Comparison of ENCODE assay signal across 12 mouse cellular contexts in the genomic region with DNA sequence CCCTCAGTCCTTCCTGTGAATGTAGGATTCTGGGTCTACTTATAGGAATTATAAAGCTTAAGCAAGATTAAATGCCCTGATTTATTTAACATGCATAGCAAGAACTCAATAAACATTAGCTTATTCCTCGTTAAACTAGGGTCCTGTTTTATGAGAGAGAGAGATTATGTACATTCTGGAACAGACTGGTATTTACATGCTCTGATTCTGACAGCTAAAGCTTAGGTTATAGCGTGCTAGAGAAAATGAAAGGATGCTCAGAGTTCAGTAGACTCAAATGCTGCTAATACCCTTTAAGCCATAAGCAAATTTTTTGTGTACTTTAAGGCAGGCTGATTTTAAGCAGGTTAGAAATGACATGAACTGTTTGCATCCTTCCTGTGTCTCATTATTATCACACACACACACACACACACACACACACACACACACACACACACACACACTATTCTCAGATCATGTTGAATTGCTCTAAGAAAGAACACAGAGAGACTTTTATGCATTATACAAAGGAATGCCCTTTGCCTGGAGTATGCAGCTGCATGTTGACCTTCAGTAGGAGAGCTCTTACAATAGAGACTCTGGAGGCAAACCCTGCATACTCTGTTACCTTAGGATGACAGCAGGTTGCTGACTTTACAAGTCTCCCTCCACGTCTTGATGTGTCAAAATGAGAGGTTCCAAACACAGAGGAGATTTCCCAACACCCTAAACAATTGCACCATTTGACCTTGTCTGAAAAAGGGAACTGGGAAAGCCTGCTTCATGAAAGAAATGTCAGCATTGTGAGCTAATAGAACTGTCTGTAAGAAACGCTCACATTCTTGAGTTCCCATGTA.
DNase-seq lines count a peak whose midpoint lies in the region; ATAC-seq lines count a peak whose summit lies in the region.
"Had no signal": no experiment of that assay in that cellular context is flagged by ENCODE, and none has a peak within 500 bp of the region (broad histone marks: within the 10 kb centered on the region; RNA-seq: fewer than 3 reads in every experiment).

No protein-coding gene starts in this region.

- no peaks in the 10 kb centered on the region for H3K9me3 ChIP-seq in liver, embryonic 16.5 days (replicated peaks; ENCODE audit: control insufficient read depth, low read length)
- no peaks in the 10 kb centered on the region for H3K9me3 ChIP-seq in forebrain, embryonic 14.5 days (replicated peaks; ENCODE audit: control insufficient read depth, low read length)
- no peaks in the 10 kb centered on the region for H3K9me3 ChIP-seq in midbrain, embryonic 12.5 days
- H3K9me3 ChIP-seq: heart, embryonic 10.5 days; liver, embryonic 13.5 days had no signal

- no peaks in the 10 kb centered on the region for H3K36me3 ChIP-seq in liver, embryonic 16.5 days (ENCODE audit: control insufficient read depth, insufficient read depth)
- H3K36me3 ChIP-seq in forebrain, embryonic 14.5 days (ENCODE audit: control insufficient read depth, insufficient read depth, low read length): no peaks in the 10 kb centered on the region
- no peaks in the 10 kb centered on the region for H3K36me3 ChIP-seq in midbrain, embryonic 12.5 days
- H3K36me3 ChIP-seq: heart, embryonic 10.5 days; liver, embryonic 13.5 days had no signal

- H3K27me3 ChIP-seq in liver, embryonic 16.5 days (ENCODE audit: control insufficient read depth, insufficient read depth, low read depth, low read length): no peaks in the 10 kb centered on the region
- no peaks in the 10 kb centered on the region for H3K27me3 ChIP-seq in forebrain, embryonic 14.5 days (replicated peaks; ENCODE audit: control insufficient read depth, insufficient read depth, low read length)
- no peaks in the 10 kb centered on the region for H3K27me3 ChIP-seq in midbrain, embryonic 12.5 days
- H3K27me3 ChIP-seq: liver, embryonic 13.5 days had no signal

- H3K27ac ChIP-seq in liver, embryonic 16.5 days (ENCODE audit: low read length): no peak overlapping the region
- H3K27ac ChIP-seq in forebrain, embryonic 14.5 days (ENCODE audit: low read depth, low read length): no peak overlapping the region; the same call in 1 of the 2 replicates
- H3K27ac ChIP-seq in midbrain, embryonic 12.5 days (replicated peaks): peak overlapping the region; percentile 47
- H3K27ac ChIP-seq: heart, embryonic 10.5 days; liver, embryonic 13.5 days had no signal

- no peak overlapping the region for H3K4me3 ChIP-seq in liver, embryonic 16.5 days (ENCODE audit: low read depth, low read length)
- no peak overlapping the region for H3K4me3 ChIP-seq in forebrain, embryonic 14.5 days (ENCODE audit: low read depth, low read length)
- no peak overlapping the region for H3K4me3 ChIP-seq in midbrain, embryonic 12.5 days
- H3K4me3 ChIP-seq: heart, embryonic 10.5 days; liver, embryonic 13.5 days had no signal

- ATAC-seq in liver, embryonic 16.5 days (ENCODE audit: low read depth): 0 out of 2 replicates have a peak, but pooled peaks have one; percentile 11
- 0 out of 2 replicates have a peak, but pooled peaks have one; percentile 37 for ATAC-seq in forebrain, embryonic 14.5 days
- peak; percentile 77 for ATAC-seq in midbrain, embryonic 12.5 days (ENCODE audit: low FRiP score, low read depth)
- ATAC-seq: inflammation-experienced regulatory T-cells, adult 6 months had no signal

- H3K9ac ChIP-seq in liver, embryonic 16.5 days (ENCODE audit: low read depth, low read length): no peak overlapping the region
- no peak overlapping the region for H3K9ac ChIP-seq in forebrain, embryonic 14.5 days (ENCODE audit: low read length)
- H3K9ac ChIP-seq in midbrain, embryonic 12.5 days (replicated peaks): no peak overlapping the region
- H3K9ac ChIP-seq: liver, embryonic 13.5 days had no signal

- no peaks in the 10 kb centered on the region for H3K4me1 ChIP-seq in liver, embryonic 16.5 days (ENCODE audit: control insufficient read depth, low read depth, low read length)
- H3K4me1 ChIP-seq in forebrain, embryonic 14.5 days (ENCODE audit: control insufficient read depth, insufficient read depth, low read length): peaks cover 9% of the 10 kb centered on the region; the same call in 1 of the 2 replicates
- H3K4me1 ChIP-seq in midbrain, embryonic 12.5 days: peaks cover 16% of the 10 kb centered on the region
- H3K4me1 ChIP-seq: heart, embryonic 10.5 days; liver, embryonic 13.5 days had no signal

- 25% methylated on average over 4 of the region's 4 CpGs for WGBS in liver, embryonic 16.5 days (ENCODE audit: insufficient replicate concordance)
- 15% methylated on average over 4 of the region's 4 CpGs for WGBS in forebrain, embryonic 14.5 days
- 34% methylated on average over 4 of the region's 4 CpGs for WGBS in midbrain, embryonic 12.5 days

- DNase-seq in liver: no peak
- peak; percentile 3 for DNase-seq in ZHBTc4 (ENCODE audit: low read depth, low spot score)
- no peak for DNase-seq in forebrain, embryonic 14.5 days (ENCODE audit: low spot score)
- no peak for DNase-seq in spleen, postnatal 14 days (ENCODE audit: low spot score in 2 of 2)
- DNase-seq in frontal cortex, adult 2 months (ENCODE audit: extremely low spot score in 1 of 2, low spot score in 1 of 2): no peak
- no peak for DNase-seq in T-cell, adult 2 months (ENCODE audit: low spot score)
- DNase-seq: kidney, postnatal 4 days; liver, embryonic 13.5 days had no signal

- no peak overlapping the region for H3K4me2 ChIP-seq in liver, embryonic 16.5 days (ENCODE audit: low read depth, low read length)
- H3K4me2 ChIP-seq in forebrain, embryonic 14.5 days (ENCODE audit: low read length): no peak overlapping the region
- H3K4me2 ChIP-seq in midbrain, embryonic 12.5 days (replicated peaks): 0 out of 2 replicates have a peak overlapping the region, but pooled peaks have one; percentile 2
- H3K4me2 ChIP-seq: liver, embryonic 13.5 days had no signal

Comparison
In these comparisons a context has a peak if more than half of its experiments do, and no peak if none do; other contexts are left out.
1. ATAC-seq: peak in every context shown above with its lines; median percentile 77 in midbrain, embryonic 12.5 days; 37 in forebrain, embryonic 14.5 days; 11 in liver, embryonic 16.5 days.